Mouse (Mus musculus): ENCODE measurements at regions not wholly inside any gene's neighbourhood (a gene's known extent, or its start where the extent isn't known, plus 50 kb on each side); places are given as distances from the start of the nearest gene placed in this dataset.
A peak's percentile ranks its signal among the peaks of the same experiment; 100 is the strongest.

- H3K27me3 ChIP-seq: no peaks in the 10 kb centered on the region
- H3K4me3 ChIP-seq: no peak overlapping the region
- H3K36me3 ChIP-seq: no peaks in the 10 kb centered on the region
- WGBS: 83% methylated on average over 9 of the region's 9 CpGs
- H3K9ac ChIP-seq: no peak overlapping the region
- H3K4me1 ChIP-seq: 0 out of 2 replicates have a peak, but pooled peaks cover 4% of the 10 kb centered on the region
- no peak overlapping the region for H3K27ac ChIP-seq
- ATAC-seq (ENCODE audit: low FRiP score, low read depth): no peak
- H3K9me3 ChIP-seq: no peaks in the 10 kb centered on the region
- H3K4me2 ChIP-seq (replicated peaks): no peak overlapping the region
Observed at GRCm38 (mm10) chr4:31411770-31412525, 551.9 kb upstream of the Map3k7 start.

GRCm38 (mm10) chr4:31417161-31417560, 546.7 kb upstream of the Map3k7 start:
- WGBS: 85% methylated on average over 4 of the region's 4 CpGs
- 0 out of 2 replicates have a peak, but pooled peaks cover 4% of the 10 kb centered on the region for H3K27me3 ChIP-seq
- no peak for ATAC-seq (ENCODE audit: low FRiP score, low read depth)
- no peak overlapping the region for H3K4me2 ChIP-seq (replicated peaks)
- no peak overlapping the region for H3K4me3 ChIP-seq
- 0 out of 2 replicates have a peak, but pooled peaks cover 5% of the 10 kb centered on the region for H3K4me1 ChIP-seq
- H3K9me3 ChIP-seq: no peaks in the 10 kb centered on the region
- H3K9ac ChIP-seq: no peak overlapping the region
- H3K36me3 ChIP-seq: no peaks in the 10 kb centered on the region
- H3K27ac ChIP-seq: no peak overlapping the region

- Histone ChIP-seq H3K9ac (peak overlapping the region; percentile 19; the same call in 1 of the 2 replicates), H3K4me3 (no peak overlapping the region), H3K27ac (no peak overlapping the region; the same call in 1 of the 2 replicates), H3K4me1 (0 out of 2 replicates have a peak, but pooled peaks cover 2% of the 10 kb centered on the region), H3K36me3 (no peaks in the 10 kb centered on the region), H3K4me2 (replicated peaks) (no peak overlapping the region), H3K27me3 (0 out of 2 replicates have a peak, but pooled peaks cover 4% of the 10 kb centered on the region), H3K9me3 (no peaks in the 10 kb centered on the region)
- WGBS: 7% methylated on average over 6 of the region's 6 CpGs
- peak; percentile 71 for ATAC-seq (ENCODE audit: low FRiP score, low read depth)
Observed at GRCm38 (mm10) chr4:31419240-31419639, 544.7 kb upstream of the Map3k7 start.

- no peak overlapping the region for H3K27ac ChIP-seq
- peaks cover 9% of the 10 kb centered on the region for H3K4me1 ChIP-seq
- H3K9ac ChIP-seq: no peak overlapping the region
- 86% methylated on average over 9 of the region's 9 CpGs for WGBS
- no peaks in the 10 kb centered on the region for H3K9me3 ChIP-seq
- ATAC-seq (ENCODE audit: low FRiP score, low read depth): no peak
- no peak overlapping the region for H3K4me2 ChIP-seq (replicated peaks)
- no peaks in the 10 kb centered on the region for H3K36me3 ChIP-seq
- 0 out of 2 replicates have a peak, but pooled peaks cover 4% of the 10 kb centered on the region for H3K27me3 ChIP-seq
- no peak overlapping the region for H3K4me3 ChIP-seq
Observed at GRCm38 (mm10) chr4:31420167-31420566, 543.7 kb upstream of the Map3k7 start.

- 49% methylated on average over 5 of the region's 5 CpGs for WGBS
- Histone ChIP-seq H3K4me2 (replicated peaks) (no peak overlapping the region), H3K4me1 (peaks cover 15% of the 10 kb centered on the region), H3K36me3 (no peaks in the 10 kb centered on the region), H3K9me3 (no peaks in the 10 kb centered on the region), H3K4me3 (no peak overlapping the region), H3K27me3 (0 out of 2 replicates have a peak, but pooled peaks cover 4% of the 10 kb centered on the region), H3K9ac (no peak overlapping the region), H3K27ac (no peak overlapping the region)
- no peak for ATAC-seq (ENCODE audit: low FRiP score, low read depth)
Observed at GRCm38 (mm10) chr4:31421386-31421785, 542.5 kb upstream of the Map3k7 start.

- Histone ChIP-seq H3K27ac (no peak overlapping the region), H3K4me1 (peaks cover 13% of the 10 kb centered on the region), H3K4me2 (replicated peaks) (no peak overlapping the region), H3K36me3 (no peaks in the 10 kb centered on the region), H3K27me3 (0 out of 2 replicates have a peak, but pooled peaks cover 4% of the 10 kb centered on the region), H3K4me3 (no peak overlapping the region), H3K9ac (no peak overlapping the region), H3K9me3 (no peaks in the 10 kb centered on the region)
- ATAC-seq (ENCODE audit: low FRiP score, low read depth): no peak
- 20% methylated on average over 7 of the region's 7 CpGs for WGBS
Observed at GRCm38 (mm10) chr4:31425135-31425534, 538.8 kb upstream of the Map3k7 start.

- no peak overlapping the region for H3K4me2 ChIP-seq (replicated peaks)
- H3K36me3 ChIP-seq: no peaks in the 10 kb centered on the region
- no peak overlapping the region for H3K4me3 ChIP-seq
- 59% methylated on average over 4 of the region's 4 CpGs for WGBS
- 0 out of 2 replicates have a peak, but pooled peaks cover 4% of the 10 kb centered on the region for H3K27me3 ChIP-seq
- H3K9ac ChIP-seq: no peak overlapping the region
- H3K9me3 ChIP-seq: no peaks in the 10 kb centered on the region
- no peak for ATAC-seq (ENCODE audit: low FRiP score, low read depth)
- H3K27ac ChIP-seq: no peak overlapping the region
- peaks cover 13% of the 10 kb centered on the region for H3K4me1 ChIP-seq
Observed at GRCm38 (mm10) chr4:31425716-31426115, 538.2 kb upstream of the Map3k7 start.

- H3K9ac ChIP-seq: no peak overlapping the region
- H3K9me3 ChIP-seq: no peaks in the 10 kb centered on the region
- ATAC-seq (ENCODE audit: low FRiP score, low read depth): no peak
- H3K4me1 ChIP-seq: peaks cover 13% of the 10 kb centered on the region
- H3K27ac ChIP-seq: no peak overlapping the region
- WGBS: 67% methylated on average over 7 of the region's 7 CpGs
- H3K4me3 ChIP-seq: no peak overlapping the region
- no peaks in the 10 kb centered on the region for H3K36me3 ChIP-seq
- H3K27me3 ChIP-seq: no peaks in the 10 kb centered on the region
- H3K4me2 ChIP-seq (replicated peaks): no peak overlapping the region
Observed at GRCm38 (mm10) chr4:31426169-31427030, 537.5 kb upstream of the Map3k7 start.

- 90% methylated on average over 7 of the region's 7 CpGs for WGBS
- H3K9ac ChIP-seq: no peak overlapping the region
- H3K4me3 ChIP-seq: no peak overlapping the region
- no peak for ATAC-seq (ENCODE audit: low FRiP score, low read depth)
- H3K9me3 ChIP-seq: no peaks in the 10 kb centered on the region
- H3K36me3 ChIP-seq: no peaks in the 10 kb centered on the region
- no peak overlapping the region for H3K27ac ChIP-seq
- H3K4me2 ChIP-seq (replicated peaks): no peak overlapping the region
- H3K27me3 ChIP-seq: no peaks in the 10 kb centered on the region
- H3K4me1 ChIP-seq: no peaks in the 10 kb centered on the region
Observed at GRCm38 (mm10) chr4:31433943-31434342, 530.0 kb upstream of the Map3k7 start.

GRCm38 (mm10) chr4:31454898-31455297, 509.0 kb upstream of the Map3k7 start:
- Histone ChIP-seq H3K9me3 (no peaks in the 10 kb centered on the region), H3K9ac (no peak overlapping the region), H3K27ac (no peak overlapping the region), H3K27me3 (no peaks in the 10 kb centered on the region), H3K4me3 (no peak overlapping the region), H3K4me2 (replicated peaks) (no peak overlapping the region), H3K4me1 (no peaks in the 10 kb centered on the region), H3K36me3 (no peaks in the 10 kb centered on the region)
- 64% methylated on average over 7 of the region's 7 CpGs for WGBS
- ATAC-seq (ENCODE audit: low FRiP score, low read depth): no peak

GRCm38 (mm10) chr4:31455466-31455865, 508.4 kb upstream of the Map3k7 start:
- no peak overlapping the region for H3K4me3 ChIP-seq
- WGBS: 74% methylated on average over 4 of the region's 4 CpGs
- H3K27me3 ChIP-seq: no peaks in the 10 kb centered on the region
- ATAC-seq (ENCODE audit: low FRiP score, low read depth): no peak
- H3K36me3 ChIP-seq: no peaks in the 10 kb centered on the region
- no peak overlapping the region for H3K4me2 ChIP-seq (replicated peaks)
- H3K9ac ChIP-seq: no peak overlapping the region
- no peaks in the 10 kb centered on the region for H3K4me1 ChIP-seq
- H3K27ac ChIP-seq: no peak overlapping the region
- H3K9me3 ChIP-seq: no peaks in the 10 kb centered on the region

GRCm38 (mm10) chr4:31462456-31462855, 501.4 kb upstream of the Map3k7 start:
- no peak for ATAC-seq (ENCODE audit: low FRiP score, low read depth)
- no peaks in the 10 kb centered on the region for H3K9me3 ChIP-seq
- no peak overlapping the region for H3K9ac ChIP-seq
- no peaks in the 10 kb centered on the region for H3K27me3 ChIP-seq
- H3K4me2 ChIP-seq (replicated peaks): no peak overlapping the region
- H3K4me1 ChIP-seq: no peaks in the 10 kb centered on the region
- no peaks in the 10 kb centered on the region for H3K36me3 ChIP-seq
- no peak overlapping the region for H3K4me3 ChIP-seq
- WGBS: 76% methylated on average over 4 of the region's 4 CpGs
- H3K27ac ChIP-seq: no peak overlapping the region
